Mouse (Mus musculus) bone marrow, adult 2 months (tissue): Measurements from ENCODE around the gene Tmem253. TPM values are rescaled to one million over a fixed set of nuclear protein-coding genes. Genes with fewer than 3 reads are reported as not detected.
A peak's percentile ranks its signal among the peaks of the same experiment; 100 is the strongest.
"Not testable (repeated sequence)": the region's sequence is repeated elsewhere in the genome, so short reads cannot be mapped to it uniquely, and the experiment has no call there.

ENCODE experiments used
- H3K27ac ChIP-seq: fragments of 200-500 bp; 2 replicates; pipeline ENCODE4 v1.5.1; 2012; ENCODE audit warnings: low read depth, mild to moderate bottlenecking, control low read depth, inconsistent platforms, low read length; ENCODE audit not compliant: control insufficient read depth, poor library complexity, insufficient read depth
- H3K4me1 ChIP-seq: fragments of 200-500 bp; 2 replicates; pipeline ENCODE4 v1.6.1; 2011; ENCODE audit warnings: low read length; ENCODE audit not compliant: control insufficient read depth, insufficient read depth
- H3K4me3 ChIP-seq: fragments of 200-500 bp; replicated peaks from 2 replicates; pipeline ENCODE3; 2011; ENCODE audit warnings: mild to moderate bottlenecking, low read depth, low read length, control low read depth; ENCODE audit not compliant: control insufficient read depth
- CTCF ChIP-seq: fragments of 200-500 bp; IDR thresholded peaks from 2 replicates; pipeline ENCODE4 v1.5.1; 2011; ENCODE audit warnings: low read length, control low read depth; ENCODE audit not compliant: control insufficient read depth, insufficient read depth
- POLR2A ChIP-seq: fragments of 200-500 bp; IDR thresholded peaks from 2 replicates; pipeline ENCODE4 v1.6.1; 2011; ENCODE audit warnings: low read depth, mild to moderate bottlenecking, control low read depth, low read length, borderline replicate concordance; ENCODE audit not compliant: control insufficient read depth
- WGBS: fragments of 180-500 bp; shearing (Covaris S2); methylation state at CpG from one replicate; pipeline ENCODE4 v1.1.7; 2018; 5-methylcytosine and 5-hydroxymethylcytosine counted together
- polyA plus RNA-seq: library from polyadenylated mRNA; stranded (reverse); fragments of >200 nt; gene quantifications from 2 replicates; pipeline ENCODE4 v1.2.4, GENCODE M21; 2011; ENCODE audit warnings: low replicate concordance; ENCODE audit not compliant: missing spikeins, insufficient read depth, insufficient read length

Gene Tmem253
- polyA plus RNA-seq, 1 experiment, result not detected

DNA sequence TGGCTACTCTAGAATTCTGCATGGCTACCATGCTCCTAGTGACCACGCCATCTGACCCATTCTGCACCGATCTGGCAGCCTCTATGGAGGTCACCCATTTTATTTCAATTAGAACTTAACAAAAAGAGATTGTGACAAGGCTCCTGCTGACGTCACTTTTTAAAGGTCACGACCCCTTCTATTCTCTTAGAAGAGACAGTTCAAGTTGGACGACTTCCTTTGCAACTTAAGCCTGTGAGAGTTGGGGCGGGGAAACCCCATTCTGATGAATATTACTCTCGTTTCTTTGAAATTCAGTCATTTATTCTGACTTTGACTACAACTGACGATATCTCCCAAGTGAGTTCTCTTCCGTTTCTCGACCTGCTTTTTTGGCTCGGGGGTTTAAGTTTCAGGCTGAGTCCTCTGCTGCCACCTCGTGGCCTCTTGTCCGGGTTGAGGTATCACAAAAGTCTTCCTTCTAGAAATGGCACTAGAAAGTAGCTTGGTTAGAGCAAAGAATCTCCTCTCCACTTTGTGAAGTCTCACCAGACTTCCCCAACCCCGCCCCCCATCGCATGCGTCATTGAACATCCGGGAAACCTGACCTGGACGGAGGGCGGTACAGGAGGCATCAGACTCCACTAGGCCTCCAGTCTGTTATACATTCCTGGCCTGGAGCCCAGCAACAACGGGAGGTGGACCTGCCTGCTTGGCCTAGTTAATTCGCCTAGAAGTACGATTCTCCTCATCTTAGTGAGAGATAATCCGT lies 7.4 kb downstream of the Tmem253 start:
- Histone ChIP-seq H3K27ac (peak overlapping the region; percentile 59), H3K4me1 (peaks cover 1% of the 10 kb centered on the region; the same call in 1 of the 2 replicates), H3K4me3 (peak overlapping the region; percentile 5)
- TF ChIP-seq POLR2A (no peak), CTCF (peak; percentile 80)
- WGBS, result 6% methylated on average over 23 of the region's 23 CpGs

DNA sequence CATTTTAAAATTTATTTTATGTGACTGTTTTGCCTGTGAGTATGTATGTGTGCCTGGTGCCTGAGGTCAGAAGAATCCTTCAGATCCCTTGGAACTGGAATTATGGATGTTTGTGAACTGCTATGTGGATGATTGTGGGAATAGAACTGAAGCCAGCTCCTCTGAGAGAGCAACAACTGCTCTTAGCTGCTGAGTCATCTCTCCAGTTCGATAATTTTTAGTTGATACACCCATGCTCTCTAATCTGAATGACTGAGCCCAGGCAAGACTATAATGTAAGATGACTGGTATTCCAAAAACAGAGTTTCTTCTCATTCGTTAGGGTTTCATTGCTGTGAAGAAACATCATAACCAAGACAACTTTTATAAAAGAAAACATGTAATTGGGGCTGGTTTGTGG lies 8.7 kb downstream of the Tmem253 start:
- no peak overlapping the region for H3K4me3 ChIP-seq
- TF ChIP-seq CTCF (no peak), POLR2A (no peak)
- WGBS, result 51% methylated on average over 2 of the region's 2 CpGs
- peaks cover 1% of the 10 kb centered on the region; the same call in 1 of the 2 replicates for H3K4me1 ChIP-seq
- H3K27ac ChIP-seq, result no peak overlapping the region

DNA sequence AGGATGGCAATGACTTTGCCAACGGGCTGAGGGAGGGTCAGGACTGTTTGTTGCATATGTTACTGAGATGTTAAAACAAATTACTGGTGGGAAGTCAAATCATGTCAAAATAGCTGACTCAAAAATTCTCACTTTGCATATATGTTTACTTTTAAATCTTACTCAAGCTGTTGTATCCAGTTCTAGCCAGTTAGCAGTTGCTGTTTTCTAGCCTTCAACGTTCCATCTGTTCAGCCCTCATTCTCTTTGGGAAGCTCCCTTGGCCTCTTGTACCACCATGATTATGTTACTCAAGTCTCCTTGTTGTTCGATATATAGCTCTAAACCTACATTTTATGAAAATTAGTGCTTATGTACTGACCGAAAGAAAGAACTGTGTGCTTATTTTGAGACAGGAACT lies 10.9 kb downstream of the Tmem253 start:
- H3K4me3 ChIP-seq, result no peak overlapping the region
- no peak overlapping the region for H3K27ac ChIP-seq
- TF ChIP-seq POLR2A, result no peak
- TF ChIP-seq CTCF, result no peak
- H3K4me1 ChIP-seq, result no peaks in the 10 kb centered on the region; the same call in 1 of the 2 replicates
- WGBS, result 82% methylated on average over 4 of the region's 4 CpGs

DNA sequence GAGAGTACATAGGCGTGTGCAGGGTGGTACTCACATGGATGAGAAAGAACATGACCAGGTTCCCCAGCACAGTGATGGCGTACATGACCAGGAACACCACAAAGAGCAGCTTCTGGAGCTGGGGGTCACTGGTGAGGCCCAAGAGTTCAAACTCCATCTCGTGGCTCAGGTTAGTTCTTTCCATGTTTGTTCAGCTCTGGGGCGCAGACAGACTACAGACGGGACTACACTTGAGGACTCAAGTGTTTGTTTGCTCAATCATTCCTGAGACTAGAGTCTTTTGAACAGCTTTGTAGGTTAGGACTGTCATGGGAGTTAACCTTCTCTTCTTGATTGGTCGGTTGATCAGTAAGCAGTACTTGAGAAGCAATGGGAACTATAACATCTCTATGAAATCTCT lies 20.5 kb downstream of the Tmem253 start:
- TF ChIP-seq POLR2A (no peak), CTCF (no peak)
- H3K4me3 ChIP-seq, result no peak overlapping the region
- H3K4me1 ChIP-seq, result no peaks in the 10 kb centered on the region
- WGBS, result 92% methylated on average over 6 of the region's 6 CpGs
- no peak overlapping the region for H3K27ac ChIP-seq

DNA sequence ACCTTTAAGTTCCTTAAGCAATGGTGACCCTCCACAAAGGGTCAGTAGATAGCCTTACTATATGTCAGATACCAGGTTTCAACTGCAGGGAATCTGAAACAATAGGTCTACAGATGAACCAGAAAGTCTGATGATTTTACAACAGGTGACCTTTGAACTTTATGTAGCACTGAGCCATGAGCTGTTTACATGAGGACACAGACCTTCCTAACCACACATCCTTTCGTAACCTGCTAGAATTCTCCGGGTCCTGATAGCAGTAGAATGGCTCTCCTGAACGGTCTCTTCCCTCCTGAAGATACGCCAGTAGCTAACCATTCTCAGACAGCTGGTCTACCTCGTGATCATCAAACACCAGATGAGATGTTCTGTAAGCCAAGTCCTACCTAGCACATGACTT lies 23.9 kb downstream of the Tmem253 start:
- Histone ChIP-seq H3K4me1 (no peaks in the 10 kb centered on the region), H3K27ac (no peak overlapping the region), H3K4me3 (no peak overlapping the region)
- no peak for TF ChIP-seq POLR2A
- no peak for TF ChIP-seq CTCF
- 62% methylated on average over 5 of the region's 5 CpGs for WGBS

DNA sequence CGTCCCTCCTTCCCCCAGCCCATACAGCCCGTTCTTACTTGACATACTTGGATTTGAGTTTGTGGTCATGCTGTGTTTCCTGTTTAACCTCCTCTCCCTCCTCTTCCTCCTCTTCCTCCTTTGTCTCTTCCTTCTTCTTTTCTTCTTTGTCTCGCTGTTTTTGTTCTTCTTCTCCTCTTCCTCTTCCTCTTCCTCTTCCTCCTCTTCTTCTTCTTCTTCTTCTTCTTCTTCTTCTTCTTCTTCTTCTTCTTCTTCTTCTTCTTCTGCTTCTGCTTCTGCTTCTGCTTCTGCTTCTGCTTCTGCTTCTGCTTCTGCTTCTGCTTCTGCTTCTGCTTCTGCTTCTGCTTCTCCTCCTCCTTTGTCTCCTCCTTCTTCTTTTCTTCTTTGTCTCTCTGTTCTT lies 26.9 kb downstream of the Tmem253 start, which contains the start of gene Olfr221:
Olfr221 (minus strand) TSS at position 101 of the 400 bp plus-strand sequence.
- not testable (repeated sequence) for H3K27ac ChIP-seq, H3K4me1 ChIP-seq, H3K4me3 ChIP-seq
- WGBS, result 5% methylated on average over 3 of the region's 3 CpGs

DNA sequence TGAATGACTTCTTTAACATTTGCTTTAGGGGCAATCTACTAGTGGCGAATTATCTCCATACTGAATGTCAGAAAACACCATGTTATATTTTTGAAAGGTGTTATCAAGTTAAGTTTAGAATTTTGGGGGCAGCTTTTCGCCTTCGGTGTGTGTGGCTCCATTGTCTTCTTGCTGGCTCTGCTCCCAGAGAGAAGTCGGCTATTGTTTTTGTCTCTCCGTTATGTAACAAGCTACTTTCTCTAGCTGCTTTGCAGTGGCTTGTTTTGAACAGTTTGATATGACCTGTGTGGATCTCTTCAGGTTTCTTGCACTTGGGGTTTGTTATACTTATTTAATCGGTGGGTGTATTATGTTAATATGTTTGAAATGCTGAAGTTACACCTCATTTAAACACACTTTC lies 28.0 kb downstream of the Tmem253 start:
- 55% methylated on average over 6 of the region's 6 CpGs for WGBS
- no peak overlapping the region for H3K4me3 ChIP-seq
- H3K4me1 ChIP-seq, result no peaks in the 10 kb centered on the region
- H3K27ac ChIP-seq, result no peak overlapping the region
- no peak for TF ChIP-seq POLR2A
- TF ChIP-seq CTCF, result no peak

DNA sequence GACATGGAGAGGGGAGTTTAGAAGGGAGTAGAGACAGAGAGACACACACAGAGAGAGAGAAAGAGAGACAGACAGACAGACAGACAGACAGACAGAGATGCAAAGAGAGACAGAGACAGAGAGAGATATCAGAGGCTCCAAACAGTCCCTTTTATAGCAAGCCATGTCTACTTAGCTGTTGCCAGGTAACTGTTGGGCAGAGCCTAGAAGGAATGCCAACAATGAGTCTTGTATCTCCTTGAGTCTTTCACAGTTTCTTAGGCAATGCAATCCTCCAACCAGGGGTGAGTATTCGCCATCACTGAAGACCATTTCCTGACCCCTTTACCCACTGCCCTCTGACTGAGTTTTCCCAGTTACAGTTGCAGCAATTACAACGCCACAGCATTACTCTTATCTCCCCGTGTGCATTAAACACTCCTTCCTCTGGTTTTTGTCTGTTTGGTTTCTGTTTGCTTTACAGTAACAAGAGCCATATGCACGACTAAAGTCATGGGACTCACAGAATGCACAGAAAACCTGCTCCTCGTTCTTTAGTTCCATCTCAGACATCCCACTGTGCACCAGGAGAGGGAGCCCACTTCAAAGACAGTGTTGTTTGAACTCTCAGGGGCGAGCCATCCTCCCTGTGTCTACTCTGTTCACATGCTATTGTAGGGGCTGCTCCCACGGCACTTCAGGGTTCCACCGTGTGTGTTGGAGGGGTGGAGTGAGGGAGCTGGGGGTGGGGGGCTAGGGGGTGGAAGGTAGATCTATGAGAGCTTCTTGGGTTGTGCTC lies 29.6 kb downstream of the Tmem253 start:
- no peak overlapping the region for H3K4me3 ChIP-seq
- TF ChIP-seq POLR2A (no peak), CTCF (no peak)
- WGBS, result 2% methylated on average over 8 of the region's 8 CpGs
- H3K27ac ChIP-seq, result no peak overlapping the region
- no peaks in the 10 kb centered on the region for H3K4me1 ChIP-seq
